Mouse (Mus musculus) embryonic facial prominence, embryonic 10.5 days (tissue): ENCODE measurements around the gene Fam20a. TPM values are rescaled to one million over a fixed set of nuclear protein-coding genes. Genes with fewer than 3 reads are reported as not detected.
A peak's percentile ranks its signal among the peaks of the same experiment; 100 is the strongest.

ENCODE experiments used
- DNase-seq: peaks from one replicate; pipeline ENCODE4 v3.0.0-alpha.2; 2017; ENCODE audit warnings: low spot score
- H3K27ac ChIP-seq: fragments of 300-500 bp; sonication (generic); replicated peaks from 2 replicates; pipeline ENCODE4 v1.5.1; 2016; ENCODE audit warnings: mild to moderate bottlenecking
- H3K27me3 ChIP-seq: fragments of 300-500 bp; sonication (generic); replicated peaks from 2 replicates; pipeline ENCODE4 v1.6.1; 2016; ENCODE audit warnings: low read depth, mild to moderate bottlenecking; ENCODE audit not compliant: poor library complexity, severe bottlenecking
- H3K36me3 ChIP-seq: fragments of 300-500 bp; sonication (generic); replicated peaks from 2 replicates; pipeline ENCODE4 v1.6.1; 2016; ENCODE audit warnings: mild to moderate bottlenecking, moderate library complexity
- H3K4me1 ChIP-seq: fragments of 300-500 bp; sonication (generic); 2 replicates; pipeline ENCODE4 v1.6.1; 2016
- H3K4me3 ChIP-seq: fragments of 300-500 bp; sonication (generic); 2 replicates; pipeline ENCODE4 v1.5.1; 2016; ENCODE audit warnings: mild to moderate bottlenecking, moderate library complexity
- H3K9me3 ChIP-seq: fragments of 300-500 bp; sonication (generic); 2 replicates; pipeline ENCODE4 v1.6.1; 2016; ENCODE audit warnings: mild to moderate bottlenecking
- WGBS: fragments of 180-500 bp; shearing (Covaris S2); methylation state at CpG from one replicate; pipeline ENCODE4 v1.1.7; 2016; 5-methylcytosine and 5-hydroxymethylcytosine counted together
- polyA plus RNA-seq: library from polyadenylated mRNA; unstranded; fragments of >200 nt; fragmentation: Nextera tagmentation; extraction: Ambion mirVana; gene quantifications from 2 replicates; pipeline ENCODE4 v1.2.1, GENCODE M21; 2016

Gene Fam20a
- polyA plus RNA-seq, 1 experiment from 2014 or later = 1.1 TPM

DNA sequence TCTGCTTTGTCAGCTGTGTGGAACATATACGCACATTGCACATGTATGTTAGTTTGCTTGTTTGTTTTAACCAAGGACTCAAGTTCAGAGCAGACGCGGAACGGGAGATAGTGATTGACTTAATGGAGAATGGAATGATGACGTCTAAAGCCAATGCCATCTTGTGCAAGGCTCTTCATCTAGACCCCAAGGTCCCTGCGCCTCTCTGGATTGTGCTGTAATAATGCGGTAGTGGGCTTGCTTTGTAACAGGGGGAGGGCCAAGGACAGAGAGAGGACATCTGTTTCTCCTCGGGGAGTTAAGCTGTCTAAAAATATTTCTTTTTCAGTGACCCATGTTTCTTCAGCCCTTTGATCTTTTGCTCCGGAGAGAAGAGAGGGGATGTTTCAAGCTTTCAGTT is 87.2 kb downstream of the Fam20a start:
- H3K4me1 ChIP-seq = no peaks in the 10 kb centered on the region
- H3K9me3 ChIP-seq = no peaks in the 10 kb centered on the region
- no peak overlapping the region for H3K4me3 ChIP-seq
- no peaks in the 10 kb centered on the region for H3K27me3 ChIP-seq
- no peak overlapping the region for H3K27ac ChIP-seq
- no peaks in the 10 kb centered on the region for H3K36me3 ChIP-seq
- DNase-seq = no peak
- WGBS = 83% methylated on average over 9 of the region's 9 CpGs

GRCm38 (mm10) chr11:109629021-109629521 is 93.0 kb downstream of the Fam20a start:
- no peak for DNase-seq
- WGBS = 55% methylated on average over 10 of the region's 10 CpGs
- Histone ChIP-seq H3K9me3 (no peaks in the 10 kb centered on the region), H3K4me1 (peaks cover 3% of the 10 kb centered on the region; the same call in 1 of the 2 replicates), H3K36me3 (no peaks in the 10 kb centered on the region), H3K27ac (no peak overlapping the region), H3K27me3 (no peaks in the 10 kb centered on the region), H3K4me3 (no peak overlapping the region)

GRCm38 (mm10) chr11:109628099-109628498 is 94.0 kb downstream of the Fam20a start:
- Histone ChIP-seq H3K27ac (no peak overlapping the region), H3K4me3 (no peak overlapping the region), H3K4me1 (peaks cover 6% of the 10 kb centered on the region), H3K9me3 (no peaks in the 10 kb centered on the region), H3K36me3 (no peaks in the 10 kb centered on the region), H3K27me3 (no peaks in the 10 kb centered on the region)
- no peak for DNase-seq
- WGBS = 91% methylated on average over 3 of the region's 3 CpGs

DNA sequence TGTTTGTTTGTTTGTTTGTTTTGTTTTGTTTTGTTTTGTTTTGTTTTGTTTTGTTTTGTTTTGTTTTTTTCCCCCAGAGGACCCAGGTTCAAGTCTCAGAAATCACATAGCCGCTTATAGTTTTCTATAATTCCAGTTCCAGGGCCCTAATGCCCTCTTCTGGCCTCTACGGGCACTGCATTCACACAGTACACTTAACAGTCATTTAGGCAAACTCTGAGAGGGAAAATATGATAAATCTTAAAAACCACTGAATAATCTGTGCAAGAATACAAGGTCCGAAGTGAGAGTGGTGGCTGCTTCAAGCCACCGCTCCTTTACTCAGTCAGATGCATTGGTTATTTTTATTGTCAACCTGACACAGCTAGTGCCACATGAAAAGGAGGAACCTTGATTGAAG is 94.4 kb downstream of the Fam20a start:
- WGBS = 88% methylated on average over 4 of the region's 4 CpGs
- Histone ChIP-seq H3K36me3 (no peaks in the 10 kb centered on the region), H3K27me3 (no peaks in the 10 kb centered on the region), H3K9me3 (no peaks in the 10 kb centered on the region), H3K4me1 (peaks cover 10% of the 10 kb centered on the region), H3K4me3 (no peak overlapping the region), H3K27ac (no peak overlapping the region)
- no peak for DNase-seq

DNA sequence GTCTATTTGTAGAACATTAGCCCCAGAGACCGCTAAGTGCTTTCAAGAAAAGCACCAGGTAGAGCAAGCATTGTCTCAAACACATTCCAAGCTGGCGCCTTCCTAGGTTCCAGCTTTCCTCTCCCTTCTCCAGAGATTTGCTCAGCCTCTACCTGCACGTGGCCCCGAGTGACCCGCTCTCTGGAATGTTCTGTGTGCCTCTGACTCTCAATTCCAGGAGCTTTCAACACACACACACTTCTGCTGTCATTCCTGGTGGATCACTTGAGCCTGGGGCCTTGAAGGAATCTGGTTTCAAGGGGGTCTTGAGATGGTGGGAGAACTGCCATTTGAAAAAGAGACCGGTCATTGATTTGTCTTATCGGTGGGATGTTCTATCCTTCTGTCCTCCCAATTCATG is 98.8 kb downstream of the Fam20a start:
- WGBS = 87% methylated on average over 7 of the region's 7 CpGs
- Histone ChIP-seq H3K27me3 (no peaks in the 10 kb centered on the region), H3K9me3 (no peaks in the 10 kb centered on the region)

DNA sequence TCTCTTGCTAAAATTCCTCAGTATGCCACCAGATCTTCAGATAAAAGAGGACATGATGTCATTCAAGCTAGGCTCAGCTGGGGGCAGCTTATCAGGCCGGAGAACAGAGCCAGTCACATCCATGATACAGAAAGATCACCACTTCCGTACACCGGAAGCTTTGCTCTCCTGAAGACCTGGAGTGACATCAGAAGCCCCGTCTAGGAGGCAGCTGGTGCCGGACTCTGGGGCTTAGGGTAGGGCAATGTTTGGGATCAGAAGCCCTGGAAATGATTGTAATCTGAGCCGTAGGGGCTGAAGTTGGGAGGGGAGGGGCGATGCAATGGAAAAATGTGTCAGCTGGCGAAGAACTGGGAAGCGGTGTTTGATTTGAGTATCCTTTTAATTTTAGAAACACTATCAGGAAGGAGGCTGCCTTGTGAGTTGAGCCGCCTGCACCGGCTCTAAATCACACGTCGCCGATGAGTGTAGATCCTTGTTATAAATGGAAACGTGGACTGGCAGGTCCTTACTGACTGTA is 99.5 kb downstream of the Fam20a start:
- 41% methylated on average over 15 of the region's 15 CpGs for WGBS
- peak; percentile 51 for DNase-seq
- Histone ChIP-seq H3K27me3 (no peaks in the 10 kb centered on the region), H3K27ac (0 out of 2 replicates have a peak overlapping the region, but pooled peaks have one; percentile 31), H3K36me3 (no peaks in the 10 kb centered on the region), H3K4me1 (peaks cover 18% of the 10 kb centered on the region), H3K4me3 (peak overlapping the region; percentile 11; the same call in 1 of the 2 replicates), H3K9me3 (no peaks in the 10 kb centered on the region)

More for the DNA sequence above, 98.8 kb downstream of the Fam20a start:
- no peak overlapping the region for H3K27ac ChIP-seq
- no peak for DNase-seq
- no peaks in the 10 kb centered on the region for H3K36me3 ChIP-seq
- H3K4me3 ChIP-seq = no peak overlapping the region
- peaks cover 18% of the 10 kb centered on the region for H3K4me1 ChIP-seq

DNA sequence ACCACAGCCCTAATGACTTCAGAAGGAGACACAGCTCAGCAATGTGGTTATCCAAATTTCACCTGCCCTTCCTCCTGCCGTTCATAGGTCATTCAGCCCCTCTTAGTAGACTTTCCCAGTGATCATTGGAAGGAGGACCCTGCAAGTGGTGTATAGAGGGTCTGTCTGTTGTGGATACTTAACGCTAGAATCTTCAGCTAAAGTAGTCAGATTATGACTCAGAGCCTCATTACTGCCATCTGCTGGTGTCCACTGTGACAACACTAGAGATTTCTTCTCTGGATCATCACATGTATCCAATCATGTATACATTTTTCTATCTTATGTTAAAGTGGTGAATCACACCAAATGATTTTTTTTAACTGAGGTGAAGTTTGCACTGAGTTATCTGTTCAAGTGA is 100.9 kb downstream of the Fam20a start:
- H3K4me1 ChIP-seq = peaks cover 27% of the 10 kb centered on the region
- DNase-seq = peak; percentile 47
- 20% methylated on average over 2 of the region's 2 CpGs for WGBS
- no peaks in the 10 kb centered on the region for H3K27me3 ChIP-seq
- no peaks in the 10 kb centered on the region for H3K9me3 ChIP-seq
- no peaks in the 10 kb centered on the region for H3K36me3 ChIP-seq
- no peak overlapping the region for H3K27ac ChIP-seq
- H3K4me3 ChIP-seq = no peak overlapping the region

- no peak for DNase-seq
- Histone ChIP-seq H3K4me1 (peaks cover 27% of the 10 kb centered on the region), H3K9me3 (no peaks in the 10 kb centered on the region), H3K27ac (no peak overlapping the region), H3K36me3 (no peaks in the 10 kb centered on the region), H3K27me3 (no peaks in the 10 kb centered on the region), H3K4me3 (no peak overlapping the region)
- 84% methylated on average over 6 of the region's 6 CpGs for WGBS
Measured at GRCm38 (mm10) chr11:109620356-109620755, 101.7 kb downstream of the Fam20a start.

Other genes starting within 250 kb of the Fam20a start
- 1.5 and 1.6 TPM in 2 replicates for gene Arsg, start 248.9 kb downstream of the Fam20a start, polyA plus RNA-seq
- gene Slc16a6, start 248.7 kb downstream of the Fam20a start, polyA plus RNA-seq = 3.8 TPM in 2 replicates
- 20.7 and 25.3 TPM in 2 replicates for gene Wipi1, start 110.3 kb downstream of the Fam20a start, polyA plus RNA-seq
- 328 and 349 TPM in 2 replicates for gene Prkar1a, start 72.9 kb downstream of the Fam20a start, polyA plus RNA-seq
- gene 1700012B07Rik, start 105.8 kb upstream of the Fam20a start, polyA plus RNA-seq = not detected in 2 replicates